Mouse (Mus musculus): Measurements from ENCODE around the gene Nit2.

Nit2 gene

GRCm38 (mm10) chr16:57162841-57163240 is 4.3 kb downstream of the Nit2 start:
- no peak for DNase-seq (ENCODE audit: low spot score in 2 of 2)

DNA sequence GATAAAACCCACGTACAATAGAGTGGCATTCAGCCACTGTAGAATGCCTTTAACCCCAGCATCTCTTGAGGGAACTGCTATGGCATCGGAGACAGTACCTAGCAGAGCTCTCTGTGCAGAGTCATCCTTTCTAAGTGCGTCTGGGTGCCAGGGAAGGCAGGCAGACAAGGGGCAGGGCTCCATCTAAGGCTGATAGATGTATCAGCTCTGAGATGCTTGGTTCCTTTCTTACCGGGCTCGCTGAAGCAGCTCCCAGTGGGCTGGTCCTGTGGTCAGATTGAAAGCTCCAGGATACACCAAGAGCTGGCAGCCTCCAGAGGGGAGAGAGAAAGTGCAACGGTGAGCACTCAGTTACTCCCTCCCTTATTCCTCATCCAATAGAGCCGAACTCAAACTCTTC is 7.3 kb downstream of the Nit2 start:
- no peak for DNase-seq (ENCODE audit: low spot score in 2 of 2)

DNA sequence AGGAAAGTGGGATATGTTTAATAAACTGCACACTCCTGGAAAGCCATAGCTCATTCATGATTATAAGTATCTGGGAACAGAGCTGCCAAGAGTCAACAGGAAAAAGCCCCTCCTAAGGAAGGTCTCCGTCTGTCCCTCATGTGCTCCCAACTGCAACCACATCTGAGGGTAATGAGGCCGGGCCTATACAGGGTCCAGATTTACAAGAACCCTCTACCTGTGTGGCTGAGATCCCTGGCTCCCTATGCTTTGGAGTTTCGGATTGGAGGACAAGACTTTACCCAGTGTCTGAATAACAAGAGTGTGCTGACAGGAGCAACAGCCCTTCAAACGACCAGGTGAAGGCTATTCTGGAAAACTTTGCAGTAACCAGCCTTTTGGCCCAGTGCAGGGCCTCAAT is 9.4 kb downstream of the Nit2 start:
- no peak for DNase-seq (ENCODE audit: low spot score in 2 of 2)

GRCm38 (mm10) chr16:57157076-57157475 is 10.1 kb downstream of the Nit2 start:
- DNase-seq (ENCODE audit: low spot score in 2 of 2) = no peak

DNA sequence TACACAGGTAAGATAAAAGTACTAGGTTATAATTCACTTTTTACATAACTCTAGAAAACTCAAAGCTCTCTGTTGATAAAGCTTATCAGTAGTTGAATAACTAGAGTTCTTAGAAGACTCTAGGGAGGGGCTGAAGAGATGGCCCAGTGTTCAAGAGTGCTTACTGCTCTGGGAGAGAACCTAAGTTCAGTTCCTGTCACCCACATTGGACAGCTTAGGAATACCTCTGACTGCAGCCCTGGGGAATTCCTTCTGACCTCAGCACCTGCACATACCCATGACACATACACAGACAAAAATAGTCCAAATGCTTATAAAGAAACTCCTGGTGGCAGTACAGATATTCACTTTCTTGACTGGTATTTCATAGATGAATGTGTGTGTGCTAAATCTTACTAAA is 11.2 kb downstream of the Nit2 start:
- no peak for DNase-seq (ENCODE audit: low spot score in 2 of 2)

GRCm38 (mm10) chr16:57151437-57151836 is 15.7 kb downstream of the Nit2 start:
- DNase-seq (ENCODE audit: low spot score in 2 of 2) = no peak

GRCm38 (mm10) chr16:57144741-57145140 is 22.4 kb downstream of the Nit2 start:
- no peak for DNase-seq (ENCODE audit: low spot score in 2 of 2)

- no peak for DNase-seq (ENCODE audit: low spot score in 2 of 2)
These were observed 33.5 kb downstream of the Nit2 start for GRCm38 (mm10) chr16:57133611-57134010.

DNA sequence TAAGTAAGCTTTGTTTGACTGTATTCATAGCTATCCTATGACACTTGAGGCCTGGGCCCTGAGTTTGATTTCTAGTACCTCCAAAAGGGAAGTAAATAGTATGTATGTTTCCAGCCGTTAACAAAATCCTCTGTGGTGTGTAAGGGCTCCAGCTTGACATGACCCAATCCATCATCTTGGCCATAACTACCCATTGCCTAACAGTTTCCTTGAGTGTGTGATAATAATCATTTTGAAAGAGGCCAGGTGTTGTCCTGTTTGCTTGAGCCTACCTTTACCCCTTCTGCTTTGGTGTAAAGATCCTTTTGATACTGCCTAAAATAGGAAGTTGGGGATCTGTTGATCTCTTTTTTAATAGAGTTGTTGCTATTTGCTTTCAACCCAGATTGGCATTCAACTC is 34.8 kb downstream of the Nit2 start:
- DNase-seq (ENCODE audit: low spot score in 2 of 2) = no peak

GRCm38 (mm10) chr16:57131544-57131943 is 35.6 kb downstream of the Nit2 start:
- DNase-seq (ENCODE audit: low spot score in 2 of 2) = no peak

DNA sequence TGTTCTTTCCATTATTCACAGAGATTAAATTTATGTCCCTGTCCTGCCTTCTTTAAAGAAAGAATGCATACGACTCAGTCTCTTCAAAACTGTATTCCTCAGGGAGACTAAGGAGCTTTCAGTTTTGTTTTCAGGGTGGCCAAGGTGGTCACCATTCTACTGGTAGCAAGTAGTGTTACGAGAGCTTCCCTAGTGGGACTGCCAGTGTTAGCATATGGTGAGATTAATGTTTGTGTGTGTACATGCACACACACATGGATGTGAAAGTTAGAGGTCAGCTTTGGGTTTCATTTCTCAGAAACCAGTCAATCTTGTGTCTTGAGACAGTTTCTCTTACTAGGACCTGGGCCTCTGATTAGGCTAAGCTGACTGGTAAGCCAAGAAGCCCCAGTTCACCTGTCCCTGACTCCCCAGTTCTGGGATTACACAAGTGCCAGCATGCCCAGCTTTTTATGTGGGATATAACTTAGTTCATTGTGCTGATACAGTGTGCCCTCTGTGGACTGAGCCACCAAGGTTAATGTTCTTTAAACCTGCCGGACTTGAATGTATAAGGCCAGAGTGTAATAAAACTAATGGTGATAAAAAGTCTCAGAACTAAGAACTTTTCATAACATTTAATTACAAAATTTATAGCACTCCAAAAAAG is 36.3 kb downstream of the Nit2 start:
- DNase-seq (ENCODE audit: low spot score in 2 of 2) = no peak

DNA sequence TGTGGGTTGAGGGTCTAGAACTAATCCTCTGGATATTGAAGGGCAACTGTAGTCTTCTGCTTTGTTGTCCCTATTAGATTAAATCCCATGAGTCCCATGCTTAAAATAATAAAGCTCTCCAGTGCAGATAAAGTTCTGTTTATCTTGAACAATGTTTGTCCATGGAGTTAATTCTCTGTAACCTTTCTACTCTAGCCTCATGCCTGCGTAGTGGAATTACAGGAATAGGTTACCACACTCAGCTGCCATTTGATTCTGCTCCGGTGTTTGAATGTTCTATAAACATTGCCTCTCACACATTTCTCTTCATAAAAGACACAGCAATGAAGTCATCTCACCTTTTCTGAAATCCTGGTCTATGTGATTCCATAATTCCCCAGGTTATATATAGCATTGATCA is 39.3 kb downstream of the Nit2 start:
- DNase-seq (ENCODE audit: low spot score in 2 of 2) = no peak

DNA sequence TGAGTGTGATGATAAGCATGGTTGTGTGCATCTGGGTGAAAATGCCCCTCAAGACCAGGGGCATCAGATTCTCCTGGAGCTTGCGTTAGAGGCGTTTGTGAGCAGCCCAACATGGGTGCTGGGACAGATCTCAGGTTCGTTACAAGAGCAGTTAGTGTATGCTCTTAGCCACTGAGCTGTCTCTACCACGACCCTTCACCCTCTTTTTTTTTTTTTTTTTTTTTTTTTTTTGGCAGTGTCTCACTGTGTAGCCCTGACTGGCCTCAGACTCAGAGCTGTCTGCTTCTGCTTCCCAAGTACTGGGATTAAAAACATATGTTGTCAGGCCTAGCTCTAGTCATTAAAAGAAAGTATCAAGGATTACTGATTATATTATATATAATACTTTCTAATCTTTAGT is 40.9 kb downstream of the Nit2 start:
- no peak for DNase-seq (ENCODE audit: low spot score in 2 of 2)

DNA sequence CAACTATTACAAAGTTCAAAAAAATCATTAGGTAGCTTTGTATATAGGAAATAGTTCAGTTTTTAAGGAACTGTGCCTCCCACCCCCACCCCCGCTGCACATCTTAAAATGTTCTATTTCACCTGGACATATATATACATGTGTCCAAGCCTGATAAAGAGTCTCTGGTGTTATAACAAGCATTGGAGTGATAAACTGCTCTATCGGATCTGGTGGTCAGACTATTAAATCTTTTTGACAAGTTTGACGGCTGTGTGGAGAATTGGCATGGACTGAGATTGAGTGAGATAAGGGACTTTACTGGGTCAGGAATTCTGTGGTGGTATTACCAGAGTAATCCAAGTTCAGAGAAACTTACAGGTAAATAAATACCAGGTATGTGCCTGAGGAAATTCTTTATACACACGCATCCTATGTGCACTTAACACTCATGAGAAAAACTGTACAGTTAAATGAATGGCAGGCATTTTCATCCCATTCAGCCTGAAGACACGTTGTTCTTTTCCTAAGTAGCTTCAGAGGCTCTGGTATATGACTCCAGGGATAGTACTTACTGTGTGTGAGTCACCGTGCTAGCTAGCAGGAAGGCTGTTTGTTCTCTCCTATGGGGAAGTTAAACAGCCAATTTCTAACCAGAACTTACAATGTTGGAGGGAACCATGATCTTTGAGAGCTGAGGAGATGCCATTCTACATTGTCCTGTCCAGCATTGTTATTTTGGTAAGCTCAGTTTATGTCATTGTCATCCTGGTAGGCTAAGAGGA is 44.3 kb downstream of the Nit2 start:
- no peak for DNase-seq (ENCODE audit: low spot score in 2 of 2)

DNA sequence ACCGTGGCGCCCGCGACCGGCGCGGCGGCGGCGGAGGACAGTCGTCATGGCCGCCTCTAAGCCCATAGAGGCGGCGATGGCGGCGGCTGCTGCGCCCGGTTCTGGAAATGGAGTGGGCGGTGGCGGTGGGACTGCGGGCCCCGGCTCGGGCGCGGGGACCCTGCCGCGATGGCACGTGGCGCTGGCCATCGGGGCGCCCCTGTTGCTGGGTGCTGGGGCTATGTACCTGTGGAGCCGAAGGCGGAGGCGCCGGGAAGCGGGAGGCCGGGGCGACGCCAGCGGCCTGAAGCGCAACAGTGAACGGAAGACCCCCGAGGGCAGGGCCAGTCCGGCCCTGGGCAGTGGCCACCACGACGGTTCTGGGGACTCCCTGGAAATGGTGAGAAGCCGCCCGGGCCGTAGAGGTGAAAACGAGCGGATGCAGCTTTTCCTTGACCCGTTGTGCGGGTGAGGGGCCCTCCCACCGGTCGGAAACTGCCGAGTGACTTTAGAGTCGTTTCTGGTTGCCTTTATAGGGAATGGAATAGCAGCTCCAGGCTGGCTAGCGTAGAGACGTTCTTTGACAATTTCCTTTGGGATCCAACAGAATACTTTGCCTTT is 45.2 kb downstream of the Nit2 start:
- DNase-seq (ENCODE audit: low spot score in 2 of 2) = peak in 1 of 2 experiments; percentile 73

- DNase-seq (ENCODE audit: low spot score in 2 of 2) = peak; percentile 88 to 93
These were observed 46.0 kb downstream of the Nit2 start, which contains the start of gene Tomm70a for GRCm38 (mm10) chr16:57120913-57121815. TSS of gene Tomm70a (plus strand) at chr16:57121703.

DNA sequence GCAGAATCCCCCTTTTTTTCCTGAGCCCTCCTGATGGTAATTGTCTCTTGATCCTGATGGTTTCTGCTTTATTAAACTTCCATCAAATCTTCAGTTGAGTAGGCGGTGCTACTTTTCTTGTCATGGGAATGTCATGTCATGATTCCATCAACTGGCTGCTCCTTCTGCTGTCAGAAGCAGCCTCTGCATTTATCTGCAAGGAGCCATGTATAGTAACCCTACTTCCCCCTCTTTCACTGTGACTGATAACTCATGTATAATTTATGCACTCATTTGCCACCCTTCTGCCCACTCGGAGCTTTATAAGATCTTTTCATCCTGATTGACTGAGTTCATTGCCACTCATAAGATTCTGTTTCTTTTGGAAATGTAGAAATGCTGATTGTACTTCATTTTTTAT is 49.6 kb downstream of the Nit2 start:
- DNase-seq (ENCODE audit: low spot score in 2 of 2) = no peak

DNA sequence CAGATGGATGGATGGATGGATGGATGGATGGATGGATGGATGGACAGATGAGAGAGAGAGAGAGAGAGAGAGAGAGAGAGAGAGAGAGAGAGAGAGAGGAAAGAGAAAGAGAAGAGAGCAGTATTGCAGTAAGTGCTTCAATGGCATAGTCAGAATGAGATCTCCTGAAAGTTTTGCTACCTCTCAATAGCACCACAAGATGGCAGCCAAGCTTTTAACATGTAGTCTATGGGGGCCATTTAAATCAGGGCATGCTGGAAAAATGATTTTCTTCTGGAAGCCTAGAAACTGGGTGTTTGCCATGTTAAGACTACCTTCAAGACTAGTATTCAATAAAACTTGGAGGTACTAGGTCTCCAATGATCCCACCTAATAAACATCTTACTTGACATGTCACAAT is 51.1 kb downstream of the Nit2 start:
- DNase-seq (ENCODE audit: low spot score in 2 of 2) = no peak
